Mouse (Mus musculus) layer of hippocampus, adult 2 months (tissue): ENCODE measurements around the gene Sept10. TPM values are rescaled to one million over a fixed set of nuclear protein-coding genes. Genes with fewer than 3 reads are reported as not detected.
A peak's percentile ranks its signal among the peaks of the same experiment; 100 is the strongest.
"Not testable (repeated sequence)": the region's sequence is repeated elsewhere in the genome, so short reads cannot be mapped to it uniquely, and the experiment has no call there.

ENCODE experiments used
- DNase-seq, 2 experiments: peaks; one replicate each; pipeline ENCODE4 v3.0.0; 2022; ENCODE audit warnings: low spot score in 2 of 2
- H3K27ac ChIP-seq: fragments of 200-600 bp; 2 replicates; pipeline ENCODE4 v1.8.1; 2022
- H3K4me3 ChIP-seq: fragments of 200-600 bp; 2 replicates; pipeline ENCODE4 v1.8.1; 2022; ENCODE audit warnings: mild to moderate bottlenecking
- CTCF ChIP-seq: fragments of 200-600 bp; conservative IDR thresholded peaks from 2 replicates; pipeline ENCODE4 v1.8.1; 2022; ENCODE audit warnings: antibody characterized with exemption, mild to moderate bottlenecking, moderate library complexity
- total RNA-seq, 2 experiments: library from RNA; stranded (reverse); gene quantifications; 2 replicates each; pipeline ENCODE4 v1.2.3; 2021

Gene Sept10
- total RNA-seq, 2 experiments from 2014 or later, result 8.0 to 8.7 TPM

GRCm38 (mm10) chr10:59114535-59115291 lies 106.9 kb downstream of the Sept10 start:
- no peak for TF ChIP-seq CTCF
- peak; percentile 80 to 90 for DNase-seq
- no peak overlapping the region for H3K4me3 ChIP-seq
- peak overlapping the region; percentile 90 for H3K27ac ChIP-seq

GRCm38 (mm10) chr10:59113386-59113785 lies 108.3 kb downstream of the Sept10 start:
- peak overlapping the region; percentile 90; the same call in 1 of the 2 replicates for H3K27ac ChIP-seq
- H3K4me3 ChIP-seq, result no peak overlapping the region
- no peak for TF ChIP-seq CTCF
- DNase-seq, result no peak

GRCm38 (mm10) chr10:59112755-59113154 lies 108.9 kb downstream of the Sept10 start:
- no peak for DNase-seq
- Histone ChIP-seq H3K27ac (no peak overlapping the region), H3K4me3 (no peak overlapping the region)
- TF ChIP-seq CTCF, result no peak

- peak; percentile 18; the same call in 1 of the 2 replicates for TF ChIP-seq CTCF
- no peak overlapping the region for H3K4me3 ChIP-seq
- peak overlapping the region; percentile 67 for H3K27ac ChIP-seq
- peak in 1 of 2 experiments; percentile 62 for DNase-seq
Observed at GRCm38 (mm10) chr10:59110386-59110785, 111.3 kb downstream of the Sept10 start.

DNA sequence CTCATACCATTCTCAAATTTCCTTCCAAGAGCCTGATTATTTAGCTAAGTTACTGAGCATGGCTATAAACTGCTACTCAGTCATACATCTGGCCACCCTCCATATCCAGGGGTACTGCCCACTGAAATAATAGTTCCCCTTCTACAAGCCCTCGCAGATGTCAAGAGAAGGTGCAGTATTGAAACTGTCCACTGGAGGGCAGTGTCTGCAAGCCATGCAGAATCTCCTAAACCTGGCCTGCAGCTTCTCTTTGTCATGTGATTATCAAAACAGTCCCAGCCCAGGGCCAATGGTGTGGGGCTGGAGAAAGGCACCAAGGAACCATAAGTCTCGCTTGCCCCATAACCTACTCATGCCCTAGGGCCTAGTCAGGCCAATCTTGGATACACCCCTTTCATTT lies 112.6 kb downstream of the Sept10 start:
- H3K27ac ChIP-seq, result 0 out of 2 replicates have a peak overlapping the region, but pooled peaks have one; percentile 33
- peak; percentile 66 to 85 for DNase-seq
- TF ChIP-seq CTCF, result peak; percentile 99
- no peak overlapping the region for H3K4me3 ChIP-seq

DNA sequence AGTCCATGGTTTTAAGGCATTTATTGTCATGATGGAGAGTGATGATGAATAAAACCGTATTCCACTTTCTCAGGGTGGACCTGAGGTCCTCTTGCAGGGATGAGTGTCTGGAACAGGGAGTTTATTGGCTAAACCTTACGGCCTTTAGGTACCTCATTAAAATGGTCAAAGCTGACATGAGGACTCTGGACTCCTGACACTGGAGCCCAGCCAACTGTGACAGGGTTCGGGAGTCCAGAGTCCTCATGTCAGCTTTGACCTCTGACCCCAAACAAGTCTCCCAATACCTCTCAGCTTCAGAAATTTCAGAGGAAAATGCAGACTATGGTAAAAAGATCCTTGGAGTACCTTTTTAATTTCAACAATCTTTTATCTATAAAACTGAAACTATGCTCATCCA lies 115.0 kb downstream of the Sept10 start:
- DNase-seq, result no peak
- H3K27ac ChIP-seq, result peak overlapping the region; percentile 84
- no peak for TF ChIP-seq CTCF

DNA sequence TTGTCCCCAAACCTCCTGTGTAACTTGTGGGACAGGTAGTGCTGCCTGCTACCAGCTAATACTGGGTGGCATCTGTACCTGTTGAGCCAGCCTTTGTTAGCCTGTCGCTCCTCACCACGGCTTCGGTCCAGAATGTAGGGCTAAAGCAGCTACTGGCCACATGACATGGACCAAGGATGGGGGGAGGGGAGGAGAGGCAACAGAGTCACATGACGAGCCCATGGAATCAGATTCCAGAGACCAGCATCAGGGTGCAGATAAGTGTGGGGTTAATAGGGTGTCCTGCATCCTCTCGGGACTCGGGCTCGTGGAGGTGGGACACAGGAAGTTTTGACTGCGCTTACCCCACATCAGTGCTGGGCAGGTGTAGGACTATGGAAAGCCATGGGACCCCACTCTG lies 115.8 kb downstream of the Sept10 start:
- Histone ChIP-seq H3K4me3 (no peak overlapping the region), H3K27ac (peak overlapping the region; percentile 84)
- TF ChIP-seq CTCF, result no peak
- no peak for DNase-seq

More for the DNA sequence above, 115.0 kb downstream of the Sept10 start:
- no peak overlapping the region for H3K4me3 ChIP-seq

GRCm38 (mm10) chr10:59104683-59105082 lies 117.0 kb downstream of the Sept10 start:
- Histone ChIP-seq H3K27ac (peak overlapping the region; percentile 84), H3K4me3 (no peak overlapping the region)
- TF ChIP-seq CTCF, result no peak
- no peak for DNase-seq

DNA sequence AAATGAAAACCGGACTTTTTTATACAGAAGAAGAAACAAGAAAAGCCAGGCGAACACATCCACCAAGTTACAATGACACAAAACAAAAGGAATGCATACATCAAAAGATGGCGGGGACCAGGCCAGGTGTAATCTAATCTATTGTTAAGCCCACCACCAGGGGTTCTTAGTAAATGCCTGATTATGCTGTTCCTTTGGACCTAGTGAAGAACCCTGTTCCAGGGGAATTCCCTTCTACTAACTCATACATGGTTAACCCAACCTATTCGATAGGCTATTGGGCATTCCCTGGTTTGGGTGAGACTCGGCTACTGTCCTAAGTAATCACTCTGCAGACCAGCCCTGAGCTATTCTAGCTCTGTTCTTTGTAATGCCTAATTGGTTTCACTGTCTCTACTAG lies 118.6 kb downstream of the Sept10 start:
- H3K27ac ChIP-seq, DNase-seq, H3K4me3 ChIP-seq: not testable (repeated sequence)

- no peak overlapping the region for H3K4me3 ChIP-seq
- H3K27ac ChIP-seq, result peak overlapping the region; percentile 83; the same call in 1 of the 2 replicates
- no peak for TF ChIP-seq CTCF
- DNase-seq, result no peak
Observed at GRCm38 (mm10) chr10:59091988-59092387, 129.7 kb downstream of the Sept10 start.

Other genes starting within 250 kb of the Sept10 start
- gene Sowahc, start 106 bp upstream of the Sept10 start, total RNA-seq, result 1 to 10 TPM; 6.6 to 7.4 TPM
- 10 to 100 TPM; 41.9 to 48.9 TPM for gene P4ha1, start 101.4 kb upstream of the Sept10 start, total RNA-seq
- gene Gm10273, start 173.8 kb upstream of the Sept10 start, total RNA-seq, result 10 to 100 TPM; 28.5 to 38.1 TPM
- not detected for gene Pla2g12b, start 181.8 kb upstream of the Sept10 start, total RNA-seq
- 1 to 10 TPM in 1 of 2 experiments, under 1 TPM in 1; 0.32 to 1.0 TPM for gene Oit3, start 219.9 kb upstream of the Sept10 start, total RNA-seq